Mouse (Mus musculus) activated CD4-positive, CD25-positive, alpha-beta regulatory T cell, adult 9 weeks (primary cell): ENCODE results near the gene Gm17349. TPM values are rescaled to one million over a fixed set of nuclear protein-coding genes. Genes with fewer than 3 reads are reported as not detected.

Experiments
- polyA plus RNA-seq: library from polyadenylated mRNA; unstranded; fragments of 100-300 nt; shearing (Covaris generic); gene quantifications from one replicate; pipeline ENCODE4 v1.2.1, GENCODE M21; 2017

Gene Gm17349
- polyA plus RNA-seq, result not detected

DNA sequence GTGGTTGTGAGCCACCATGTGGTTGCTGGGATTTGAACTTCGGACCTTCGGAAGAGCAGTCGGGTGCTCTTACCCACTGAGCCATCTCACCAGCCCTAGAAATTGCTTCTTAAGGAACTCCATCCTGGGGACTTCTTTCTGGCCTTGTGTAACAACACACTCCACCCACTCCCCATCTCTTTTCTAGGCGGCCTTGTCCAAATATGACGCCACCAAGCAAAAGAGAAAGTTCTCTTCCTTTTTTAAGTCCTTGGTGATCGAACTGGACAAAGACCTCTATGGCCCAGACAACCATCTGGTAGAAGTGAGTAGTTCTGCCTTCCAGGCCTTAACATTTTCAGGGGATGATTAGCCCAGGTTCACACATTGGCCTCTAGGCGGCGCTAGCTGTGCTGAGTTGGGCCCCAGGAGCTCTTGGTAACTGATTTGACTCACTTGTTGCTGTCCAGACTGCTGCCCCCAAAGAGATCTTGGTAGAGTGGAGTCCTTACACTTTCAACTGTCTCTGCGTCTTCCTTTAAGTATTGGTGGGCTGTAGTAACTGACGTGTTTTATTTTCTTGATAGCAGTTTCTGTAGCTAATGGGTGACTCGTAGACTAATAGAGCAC, at the start of gene Gm17349:
Gene Gm17349, minus strand, starts transcription at position 51 of the 609 bp plus-strand sequence.

GRCm38 (mm10) chr15:99725341-99726155, 20.3 kb upstream of the Gm17349 start, which contains the start of gene Cox14:
TSS of gene Cox14 (plus strand) at chr15:99725618.

DNA sequence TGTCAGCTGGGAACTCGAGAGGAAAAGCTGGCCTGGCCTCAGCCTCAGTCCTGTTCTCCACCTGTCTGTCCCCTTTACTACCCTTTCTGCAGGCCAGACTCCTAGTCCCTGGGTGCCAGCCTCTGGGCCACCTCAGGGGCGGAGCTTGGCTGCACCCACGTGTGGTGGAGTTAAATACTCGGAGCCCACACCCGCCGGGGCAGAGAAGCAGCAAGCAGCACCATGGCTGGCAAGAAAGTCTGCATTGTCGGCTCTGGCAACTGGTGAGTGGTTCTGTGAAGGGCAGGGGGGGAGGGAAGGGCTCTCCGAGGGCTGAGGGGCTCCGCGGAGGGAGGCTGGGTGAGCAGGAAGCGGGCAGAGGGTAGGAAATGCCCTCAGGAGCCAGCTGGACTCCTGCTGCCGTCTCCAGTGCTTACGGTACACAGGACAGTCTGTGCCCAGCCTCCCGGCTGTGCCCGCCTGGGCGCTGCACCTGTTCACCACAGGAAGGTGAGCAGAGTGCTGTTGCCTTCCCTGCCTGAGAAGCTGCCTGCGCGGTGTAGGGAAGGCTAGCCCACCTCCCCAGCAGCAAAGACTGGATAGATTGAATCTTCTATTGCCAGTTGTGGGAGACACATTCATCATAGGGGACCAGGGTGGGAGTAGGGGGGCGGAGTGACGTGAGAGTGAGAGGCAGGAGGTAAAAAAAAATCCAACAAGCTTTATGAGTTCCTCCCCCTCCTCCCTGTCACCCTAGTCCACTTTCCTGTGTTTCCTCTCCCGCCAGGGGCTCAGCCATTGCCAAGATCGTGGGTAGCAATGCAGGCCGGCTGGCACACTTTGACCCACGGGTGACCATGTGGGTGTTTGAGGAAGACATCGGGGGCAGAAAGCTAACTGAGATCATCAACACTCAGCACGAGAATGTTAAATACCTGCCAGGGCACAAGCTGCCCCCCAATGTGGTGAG, 12.4 kb upstream of the Gm17349 start, which contains the start of gene Gpd1:
Gene Gpd1, plus strand, starts transcription at position 130 of the 949 bp plus-strand sequence.

GRCm38 (mm10) chr15:99701999-99702900, 3.0 kb downstream of the Gm17349 start, which contains the start of gene Smarcd1:
TSS of gene Smarcd1 (plus strand) at chr15:99702129.

GRCm38 (mm10) chr15:99670154-99670821, 35.0 kb downstream of the Gm17349 start, which contains the start of gene Asic1:
TSS of gene Asic1 (plus strand) at chr15:99670368.

Other genes with a start within 250 kb of the Gm17349 start
- 17.4 TPM for gene Nckap5l, start 247.7 kb downstream of the Gm17349 start, polyA plus RNA-seq
- gene Bcdin3d, start 230.8 kb downstream of the Gm17349 start, polyA plus RNA-seq, result 26.9 TPM
- gene Faim2, start 177.3 kb downstream of the Gm17349 start, polyA plus RNA-seq, result not detected
- not detected for gene Aqp2, start 126.4 kb downstream of the Gm17349 start, polyA plus RNA-seq
- gene Aqp5, start 114.7 kb downstream of the Gm17349 start, polyA plus RNA-seq, result not detected
- gene Aqp6, start 104.1 kb downstream of the Gm17349 start, polyA plus RNA-seq, result not detected
- gene Racgap1, start 53.8 kb downstream of the Gm17349 start, polyA plus RNA-seq, result 32.0 TPM
- gene Asic1, start 35.1 kb downstream of the Gm17349 start, polyA plus RNA-seq, result 0.40 TPM
- 12.3 TPM for gene Smarcd1, start 3.4 kb downstream of the Gm17349 start, polyA plus RNA-seq
- gene Gpd1, start 12.0 kb upstream of the Gm17349 start, polyA plus RNA-seq, result not detected
- 176 TPM for gene Cox14, start 20.1 kb upstream of the Gm17349 start, polyA plus RNA-seq
- gene Cers5, start 67.4 kb upstream of the Gm17349 start, polyA plus RNA-seq, result 81.5 TPM
- gene Lima1, start 170.0 kb upstream of the Gm17349 start, polyA plus RNA-seq, result 4.7 TPM